Mouse (Mus musculus): ENCODE measurements at regions not wholly inside any gene's neighbourhood (a gene's known extent, or its start where the extent isn't known, plus 50 kb on each side); places are given as distances from the start of the nearest gene placed in this dataset.

DNA sequence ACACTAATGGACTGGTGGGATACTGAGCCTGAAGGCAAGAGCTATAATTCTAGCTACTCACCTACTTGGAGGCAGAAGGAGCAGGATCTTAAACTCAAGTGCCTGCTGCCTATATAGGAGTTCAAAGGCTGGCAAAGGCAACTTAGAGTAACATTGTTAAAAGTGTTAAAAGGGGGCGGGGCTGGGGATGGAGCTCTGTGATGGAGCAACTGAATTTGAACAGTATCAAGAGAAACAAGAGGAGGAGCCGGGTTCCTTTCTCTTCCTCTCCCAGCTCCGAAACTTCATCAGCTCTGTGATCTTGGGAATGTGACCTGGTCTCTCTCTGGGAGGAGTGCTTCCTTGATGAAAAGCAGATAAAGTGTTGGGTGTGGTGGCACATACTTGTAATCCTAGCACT is 223.6 kb downstream of the Rplp1 start:
- no peak for DNase-seq (ENCODE audit: low spot score in 2 of 2)
- intact Hi-C loops (cut with DNase I) = loop anchor here (10.0 kb wide), 2 partner anchors 196 to 646 kb away; no protein-coding TSS in a partner anchor

- DNase-seq (ENCODE audit: low spot score in 2 of 2) = no peak
- intact Hi-C loops (cut with DNase I) = loop anchor here (10.0 kb wide), 2 partner anchors 195 to 645 kb away; no protein-coding TSS in a partner anchor
These were observed 224.4 kb downstream of the Rplp1 start for GRCm38 (mm10) chr9:61689939-61690338.

GRCm38 (mm10) chr9:61689516-61689915 is 224.8 kb downstream of the Rplp1 start:
- DNase-seq (ENCODE audit: low spot score in 2 of 2) = no peak
- intact Hi-C loops (cut with DNase I) = no loop called here

GRCm38 (mm10) chr9:61683557-61683956 is 230.8 kb downstream of the Rplp1 start:
- no peak for DNase-seq (ENCODE audit: low spot score in 2 of 2)
- intact Hi-C loops (cut with DNase I) = no loop called here

DNA sequence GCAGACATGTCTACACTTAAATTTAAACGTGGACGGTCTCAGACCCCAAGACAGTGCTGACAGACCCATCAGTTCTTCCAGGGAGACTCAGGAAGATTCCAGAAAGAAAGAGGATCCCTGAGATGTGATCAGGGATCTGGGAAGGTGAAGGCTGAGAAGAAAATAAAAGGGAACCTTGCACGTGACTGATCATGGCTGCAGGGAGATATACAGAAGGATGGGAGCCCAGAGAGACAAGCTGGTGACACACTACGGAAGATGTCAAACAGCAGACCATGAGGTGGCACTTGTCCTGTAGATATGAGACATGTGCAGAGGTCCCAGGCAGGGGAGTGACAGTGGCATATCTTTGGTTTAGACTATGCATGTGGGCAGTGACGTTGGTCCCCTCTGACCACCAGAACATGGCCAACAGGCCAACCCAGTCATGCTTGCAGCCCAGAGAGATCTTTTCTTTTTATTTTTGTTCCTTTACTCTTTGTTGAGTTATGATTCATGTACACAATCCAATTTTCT is 231.5 kb downstream of the Rplp1 start:
- DNase-seq (ENCODE audit: low spot score in 2 of 2) = no peak
- intact Hi-C loops (cut with DNase I) = no loop called here

- intact Hi-C loops (cut with DNase I) = no loop called here
- DNase-seq (ENCODE audit: low spot score in 2 of 2) = no peak
These were observed 232.0 kb downstream of the Rplp1 start for GRCm38 (mm10) chr9:61682316-61682715.

DNA sequence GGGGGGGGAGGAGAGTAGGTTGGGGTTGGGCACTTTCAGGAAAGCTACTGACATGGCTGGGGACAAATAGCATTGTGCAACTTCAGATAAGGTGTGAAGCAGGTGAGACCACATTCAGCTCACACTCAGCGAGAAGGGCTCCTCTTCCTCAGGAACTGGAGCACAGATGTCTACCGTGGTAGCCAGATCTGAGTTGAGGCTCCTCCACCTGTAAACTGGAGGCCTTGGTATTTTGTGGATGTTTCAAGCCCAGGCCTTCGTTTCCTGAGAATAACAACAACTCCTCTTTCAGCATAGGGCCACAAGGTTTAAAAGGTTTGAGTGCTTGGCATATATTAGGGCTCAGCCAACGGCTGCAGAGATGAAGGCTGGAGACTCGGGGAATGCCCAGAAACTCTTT is 232.9 kb downstream of the Rplp1 start:
- no peak for DNase-seq (ENCODE audit: low spot score in 2 of 2)
- intact Hi-C loops (cut with DNase I) = no loop called here

GRCm38 (mm10) chr9:61680911-61681311 is 233.4 kb downstream of the Rplp1 start:
- intact Hi-C loops (cut with DNase I) = no loop called here
- peak in 1 of 2 experiments; percentile 26 for DNase-seq (ENCODE audit: low spot score in 2 of 2)

DNA sequence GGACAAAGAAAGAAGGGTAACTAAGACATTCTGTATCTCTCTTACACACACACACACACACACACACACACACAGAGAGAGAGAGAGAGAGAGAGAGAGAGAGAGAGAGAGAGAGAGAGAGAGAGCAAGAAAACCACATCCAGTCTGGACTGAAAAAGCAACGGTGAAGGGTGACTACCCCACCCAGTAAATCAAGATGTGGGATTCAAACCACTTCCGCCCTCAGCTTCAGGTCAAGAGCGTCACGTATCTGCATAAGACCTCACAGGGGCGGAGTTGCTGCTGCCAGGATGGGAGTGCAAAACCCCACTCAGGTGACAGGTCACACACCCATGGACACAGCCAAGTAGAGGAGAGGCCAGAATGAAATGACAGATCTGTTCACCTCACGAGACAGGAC is 234.7 kb downstream of the Rplp1 start:
- no peak for DNase-seq (ENCODE audit: low spot score in 2 of 2)
- intact Hi-C loops (cut with DNase I) = no loop called here

- DNase-seq (ENCODE audit: low spot score in 2 of 2) = no peak
- intact Hi-C loops (cut with DNase I) = no loop called here
These were observed 236.7 kb downstream of the Rplp1 start for GRCm38 (mm10) chr9:61677603-61678002.

GRCm38 (mm10) chr9:61677037-61677436 is 237.3 kb downstream of the Rplp1 start:
- peak; percentile 85 to 88 for DNase-seq (ENCODE audit: low spot score in 2 of 2)
- intact Hi-C loops (cut with DNase I) = no loop called here

DNA sequence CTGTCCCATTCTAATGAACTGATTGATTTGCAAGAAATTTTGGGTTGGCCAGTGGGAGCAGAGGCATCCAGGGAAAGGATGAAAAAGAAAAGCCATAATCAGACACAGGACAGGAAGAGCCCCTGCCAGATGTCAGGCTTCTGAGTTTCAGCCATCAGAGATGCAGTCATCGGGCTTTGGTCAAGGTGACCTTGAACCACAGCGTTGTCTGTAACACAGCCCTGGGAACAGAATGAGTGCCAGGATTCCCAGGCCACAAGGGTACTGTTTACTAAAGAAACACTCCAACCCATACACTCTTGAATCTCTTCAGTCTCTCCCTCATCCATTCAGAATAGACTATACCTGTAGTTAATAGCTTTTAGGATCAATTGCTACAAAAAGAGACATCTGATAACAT is 239.0 kb downstream of the Rplp1 start:
- intact Hi-C loops (cut with DNase I) = no loop called here
- no peak for DNase-seq (ENCODE audit: low spot score in 2 of 2)

- intact Hi-C loops (cut with DNase I) = no loop called here
- DNase-seq (ENCODE audit: low spot score in 2 of 2) = no peak
These were observed 240.7 kb downstream of the Rplp1 start for GRCm38 (mm10) chr9:61673575-61674203.

GRCm38 (mm10) chr9:61670986-61671385 is 243.4 kb downstream of the Rplp1 start:
- intact Hi-C loops (cut with DNase I) = no loop called here
- DNase-seq (ENCODE audit: low spot score in 2 of 2) = no peak

GRCm38 (mm10) chr9:61669729-61670520 is 244.4 kb downstream of the Rplp1 start:
- intact Hi-C loops (cut with DNase I) = no loop called here
- DNase-seq (ENCODE audit: low spot score in 2 of 2) = no peak

DNA sequence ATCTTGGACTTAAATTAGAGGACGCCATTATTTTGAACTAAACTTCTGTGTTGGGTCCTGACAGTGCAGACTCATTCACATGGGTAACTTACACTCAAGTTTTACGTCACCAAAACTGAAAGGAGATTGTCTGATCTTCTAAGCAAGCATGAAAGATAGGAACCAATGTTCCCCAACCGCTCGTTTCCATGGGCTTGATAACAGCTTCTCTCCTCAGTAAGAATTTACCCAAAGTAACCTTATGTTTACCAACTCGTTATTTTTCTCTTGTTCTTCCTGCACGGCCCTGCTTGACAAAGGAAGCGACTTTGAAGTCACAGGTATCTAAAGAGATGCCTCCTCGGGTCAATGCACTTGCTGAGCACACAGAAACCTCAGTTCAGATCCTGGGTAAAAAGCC is 245.6 kb downstream of the Rplp1 start:
- intact Hi-C loops (cut with DNase I) = no loop called here
- DNase-seq (ENCODE audit: low spot score in 2 of 2) = no peak

- intact Hi-C loops (cut with DNase I) = no loop called here
- no peak for DNase-seq (ENCODE audit: low spot score in 2 of 2)
These were observed 246.1 kb downstream of the Rplp1 start for GRCm38 (mm10) chr9:61668157-61668697.

- DNase-seq (ENCODE audit: low spot score in 2 of 2) = no peak
- intact Hi-C loops (cut with DNase I) = no loop called here
These were observed 246.8 kb downstream of the Rplp1 start for GRCm38 (mm10) chr9:61667453-61668074.

- intact Hi-C loops (cut with DNase I) = no loop called here
- DNase-seq (ENCODE audit: low spot score in 2 of 2) = no peak
These were observed 247.5 kb downstream of the Rplp1 start for GRCm38 (mm10) chr9:61666761-61667332.

GRCm38 (mm10) chr9:61666118-61666517 is 248.2 kb downstream of the Rplp1 start:
- intact Hi-C loops (cut with DNase I) = no loop called here
- DNase-seq (ENCODE audit: low spot score in 2 of 2) = no peak

All from left cerebral cortex, postnatal 14 days (tissue).